Mouse (Mus musculus): ENCODE results near the gene Anapc13. TPM values are rescaled to one million over a fixed set of nuclear protein-coding genes. Genes with fewer than 3 reads are reported as not detected.

The Anapc13 gene
- polyA plus RNA-seq (2016; fragmentation: Nextera tagmentation; extraction: Ambion mirVana), result 154 and 168 TPM in 2 replicates

GRCm38 (mm10) chr9:102625983-102626838 is at the start of gene Anapc13, which contains the start of gene Cep63:
Anapc13 (plus strand) TSS chr9:102626296.
Cep63 (minus strand) TSS chr9:102626534.
- WGBS, result under 1% methylated on average over 83 of the region's 84 CpGs
- peak; percentile 100 for DNase-seq (ENCODE audit: low spot score)
- Histone ChIP-seq H3K27me3 (ENCODE audit: low read depth, poor library complexity, severe bottlenecking) (no peaks in the 10 kb centered on the region), H3K9me3 (replicated peaks) (no peaks in the 10 kb centered on the region), H3K27ac (peak within 1 kb of the TSS; percentile 100), H3K4me3 (peak within 1 kb of the TSS; percentile 96), H3K36me3 (peaks cover 3% of the 10 kb centered on the region; the same call in 1 of the 2 replicates), H3K4me1 (peaks cover 29% of the 10 kb centered on the region)

DNA sequence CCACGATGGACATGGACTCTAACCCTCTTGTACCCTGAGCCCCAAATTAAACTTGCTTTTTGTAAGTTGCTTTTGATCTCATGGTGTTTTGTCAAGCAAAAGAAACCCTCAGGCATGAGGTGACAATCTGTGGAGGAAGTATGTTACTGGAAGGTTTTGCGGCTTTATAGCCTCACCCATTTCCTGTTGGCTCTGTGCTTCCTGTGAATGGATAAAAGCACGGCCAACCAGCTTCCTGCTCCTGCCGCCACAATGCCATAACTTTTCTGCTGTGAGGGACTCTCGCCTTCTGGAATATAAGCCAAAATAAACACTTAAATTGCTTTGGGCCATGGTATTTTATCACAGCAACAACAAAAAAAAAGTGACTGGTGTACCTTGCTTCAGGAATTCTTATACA is 48.6 kb upstream of the Anapc13 start:
- no peaks in the 10 kb centered on the region for H3K9me3 ChIP-seq (replicated peaks)
- no peak for DNase-seq (ENCODE audit: low spot score)
- WGBS, result 74% methylated on average over 5 of the region's 5 CpGs
- no peaks in the 10 kb centered on the region for H3K36me3 ChIP-seq
- no peaks in the 10 kb centered on the region for H3K4me1 ChIP-seq
- no peak overlapping the region for H3K27ac ChIP-seq
- H3K4me3 ChIP-seq, result no peak overlapping the region
- H3K27me3 ChIP-seq (ENCODE audit: low read depth, poor library complexity, severe bottlenecking), result no peaks in the 10 kb centered on the region

- H3K4me3 ChIP-seq, result no peak overlapping the region
- no peak overlapping the region for H3K27ac ChIP-seq
- H3K27me3 ChIP-seq (ENCODE audit: low read depth, poor library complexity, severe bottlenecking), result no peaks in the 10 kb centered on the region
- 87% methylated on average over 12 of the region's 12 CpGs for WGBS
- DNase-seq (ENCODE audit: low spot score), result no peak
- H3K4me1 ChIP-seq, result no peaks in the 10 kb centered on the region
- H3K36me3 ChIP-seq, result peaks cover 22% of the 10 kb centered on the region
- no peaks in the 10 kb centered on the region for H3K9me3 ChIP-seq (replicated peaks)
Observed at GRCm38 (mm10) chr9:102581921-102582469, 44.1 kb upstream of the Anapc13 start.

GRCm38 (mm10) chr9:102587347-102587746 is 38.7 kb upstream of the Anapc13 start:
- Histone ChIP-seq H3K36me3 (peaks cover 32% of the 10 kb centered on the region), H3K4me3 (no peak overlapping the region), H3K27ac (no peak overlapping the region), H3K4me1 (no peaks in the 10 kb centered on the region), H3K27me3 (ENCODE audit: low read depth, poor library complexity, severe bottlenecking) (no peaks in the 10 kb centered on the region), H3K9me3 (replicated peaks) (no peaks in the 10 kb centered on the region)
- no peak for DNase-seq (ENCODE audit: low spot score)
- 87% methylated on average over 5 of the region's 5 CpGs for WGBS

- 76% methylated on average over 6 of the region's 6 CpGs for WGBS
- no peak overlapping the region for H3K27ac ChIP-seq
- DNase-seq (ENCODE audit: low spot score), result no peak
- no peak overlapping the region for H3K4me3 ChIP-seq
- H3K36me3 ChIP-seq, result peaks cover 41% of the 10 kb centered on the region
- no peaks in the 10 kb centered on the region for H3K9me3 ChIP-seq (replicated peaks)
- no peaks in the 10 kb centered on the region for H3K4me1 ChIP-seq
- no peaks in the 10 kb centered on the region for H3K27me3 ChIP-seq (ENCODE audit: low read depth, poor library complexity, severe bottlenecking)
Observed at GRCm38 (mm10) chr9:102594667-102595393, 31.3 kb upstream of the Anapc13 start.

DNA sequence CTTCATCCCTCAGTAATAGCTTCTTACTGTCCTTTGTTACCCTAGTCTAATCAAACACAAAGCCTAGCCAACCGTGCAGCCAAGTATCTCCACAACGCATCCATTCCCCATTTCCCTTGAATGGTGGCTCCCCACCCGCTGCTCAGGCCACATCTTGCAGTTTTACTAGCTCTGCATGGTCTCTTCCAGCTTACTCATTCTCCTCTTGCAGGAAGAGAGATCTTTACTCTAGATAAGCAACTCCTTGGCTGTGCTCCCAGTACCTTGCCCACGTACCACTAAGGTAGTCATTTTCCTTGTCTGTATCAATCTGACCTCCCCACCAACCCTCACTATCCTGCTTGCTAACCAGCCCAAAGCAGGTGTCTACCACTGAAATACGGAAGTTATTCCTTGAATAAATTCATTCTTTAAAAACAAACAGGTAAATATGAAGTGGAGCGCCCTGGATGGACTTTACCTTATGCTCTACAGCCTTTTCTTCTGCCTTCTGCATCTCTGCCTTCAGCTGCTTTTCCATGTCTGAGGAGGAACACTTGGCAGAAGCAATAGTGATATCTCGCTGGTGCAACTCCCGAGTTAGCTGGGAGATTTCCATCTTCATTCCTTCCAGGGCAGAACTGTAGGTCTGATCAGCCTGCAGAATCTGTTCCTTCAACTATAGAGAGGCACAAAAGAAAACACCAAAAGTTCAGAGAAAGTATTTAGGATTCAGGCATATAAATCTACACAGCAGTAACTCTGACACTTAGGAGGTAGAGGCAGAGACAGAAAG is 30.2 kb upstream of the Anapc13 start:
- Histone ChIP-seq H3K36me3 (peaks cover 45% of the 10 kb centered on the region), H3K27ac (no peak overlapping the region), H3K4me1 (no peaks in the 10 kb centered on the region), H3K4me3 (no peak overlapping the region), H3K9me3 (replicated peaks) (no peaks in the 10 kb centered on the region), H3K27me3 (ENCODE audit: low read depth, poor library complexity, severe bottlenecking) (no peaks in the 10 kb centered on the region)
- WGBS, result 93% methylated on average over 8 of the region's 8 CpGs
- DNase-seq (ENCODE audit: low spot score), result no peak

- Histone ChIP-seq H3K4me3 (no peak overlapping the region), H3K27ac (no peak overlapping the region), H3K36me3 (peaks cover 37% of the 10 kb centered on the region), H3K27me3 (ENCODE audit: low read depth, poor library complexity, severe bottlenecking) (no peaks in the 10 kb centered on the region), H3K9me3 (replicated peaks) (no peaks in the 10 kb centered on the region), H3K4me1 (no peaks in the 10 kb centered on the region)
- 93% methylated on average over 2 of the region's 2 CpGs for WGBS
- DNase-seq (ENCODE audit: low spot score), result no peak
Observed at GRCm38 (mm10) chr9:102601187-102601586, 24.9 kb upstream of the Anapc13 start.

DNA sequence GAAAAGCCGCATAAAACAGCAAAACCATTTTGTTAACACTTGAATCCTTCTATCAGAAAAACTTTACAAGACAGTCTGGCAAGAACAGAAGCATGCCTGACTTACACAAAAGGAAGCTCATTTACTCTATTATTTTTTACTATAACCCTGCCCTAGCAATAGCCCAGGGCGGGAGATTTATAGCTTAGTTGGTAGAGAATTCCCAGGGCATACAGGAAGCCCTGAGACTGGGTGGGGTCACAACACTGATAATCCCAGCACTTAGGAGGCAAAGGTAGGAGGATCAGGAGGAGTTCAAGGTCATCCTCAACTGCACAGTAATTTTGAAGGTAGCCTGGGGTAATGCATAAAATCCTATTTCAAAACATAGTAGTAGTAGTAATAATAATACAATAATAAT is 24.4 kb upstream of the Anapc13 start:
- DNase-seq (ENCODE audit: low spot score), result no peak
- WGBS, result 84% methylated on average over 2 of the region's 2 CpGs
- H3K9me3 ChIP-seq (replicated peaks), result no peaks in the 10 kb centered on the region
- no peaks in the 10 kb centered on the region for H3K4me1 ChIP-seq
- no peak overlapping the region for H3K4me3 ChIP-seq
- H3K27ac ChIP-seq, result no peak overlapping the region
- no peaks in the 10 kb centered on the region for H3K27me3 ChIP-seq (ENCODE audit: low read depth, poor library complexity, severe bottlenecking)
- H3K36me3 ChIP-seq, result peaks cover 34% of the 10 kb centered on the region

GRCm38 (mm10) chr9:102605162-102605561 is 20.9 kb upstream of the Anapc13 start:
- H3K9me3 ChIP-seq (replicated peaks), result no peaks in the 10 kb centered on the region
- no peak for DNase-seq (ENCODE audit: low spot score)
- WGBS, result 95% methylated on average over 6 of the region's 6 CpGs

GRCm38 (mm10) chr9:102607471-102607870 is 18.6 kb upstream of the Anapc13 start:
- H3K36me3 ChIP-seq, result peaks cover 46% of the 10 kb centered on the region
- no peaks in the 10 kb centered on the region for H3K4me1 ChIP-seq
- H3K27ac ChIP-seq, result no peak overlapping the region
- no peaks in the 10 kb centered on the region for H3K9me3 ChIP-seq (replicated peaks)
- WGBS, result 75% methylated on average over 5 of the region's 5 CpGs
- DNase-seq (ENCODE audit: low spot score), result no peak
- H3K4me3 ChIP-seq, result no peak overlapping the region
- H3K27me3 ChIP-seq (ENCODE audit: low read depth, poor library complexity, severe bottlenecking), result no peaks in the 10 kb centered on the region

More at GRCm38 (mm10) chr9:102605162-102605561, 20.9 kb upstream of the Anapc13 start:
- no peak overlapping the region for H3K4me3 ChIP-seq
- no peaks in the 10 kb centered on the region for H3K4me1 ChIP-seq
- H3K27ac ChIP-seq, result no peak overlapping the region
- H3K36me3 ChIP-seq, result peaks cover 44% of the 10 kb centered on the region
- no peaks in the 10 kb centered on the region for H3K27me3 ChIP-seq (ENCODE audit: low read depth, poor library complexity, severe bottlenecking)

- Histone ChIP-seq H3K27me3 (ENCODE audit: low read depth, poor library complexity, severe bottlenecking) (no peaks in the 10 kb centered on the region), H3K27ac (no peak overlapping the region), H3K9me3 (replicated peaks) (no peaks in the 10 kb centered on the region), H3K4me1 (no peaks in the 10 kb centered on the region), H3K4me3 (no peak overlapping the region), H3K36me3 (peaks cover 56% of the 10 kb centered on the region)
- DNase-seq (ENCODE audit: low spot score), result no peak
- WGBS, result 96% methylated on average over 3 of the region's 3 CpGs
Observed at GRCm38 (mm10) chr9:102609221-102609620, 16.9 kb upstream of the Anapc13 start.

DNA sequence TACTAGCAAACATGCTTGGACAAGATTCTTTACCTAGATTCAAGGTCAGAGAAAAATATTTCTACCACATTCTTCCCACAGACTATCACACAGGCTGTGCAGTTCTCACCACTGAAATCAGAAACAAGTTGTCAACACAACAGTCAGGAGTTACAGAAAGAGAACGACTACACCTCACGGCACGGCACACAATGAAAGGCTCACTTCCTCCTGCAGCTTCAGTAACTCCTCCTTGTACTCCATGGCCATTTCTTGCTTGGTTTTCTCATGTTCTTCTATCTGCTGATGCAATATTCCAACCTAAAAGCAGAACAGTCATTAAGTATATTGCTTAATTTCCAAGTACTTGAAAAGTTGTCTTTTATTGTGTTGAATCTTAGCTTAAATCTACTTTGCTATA is 11.0 kb upstream of the Anapc13 start:
- Histone ChIP-seq H3K4me1 (no peaks in the 10 kb centered on the region), H3K4me3 (no peak overlapping the region), H3K9me3 (replicated peaks) (no peaks in the 10 kb centered on the region), H3K36me3 (peaks cover 66% of the 10 kb centered on the region), H3K27ac (no peak overlapping the region), H3K27me3 (ENCODE audit: low read depth, poor library complexity, severe bottlenecking) (no peaks in the 10 kb centered on the region)
- 94% methylated on average over 3 of the region's 3 CpGs for WGBS
- no peak for DNase-seq (ENCODE audit: low spot score)
